Mouse (Mus musculus) heart, postnatal 0 days (tissue): ENCODE measurements around the gene Haus5. TPM values are rescaled to one million over a fixed set of nuclear protein-coding genes. Genes with fewer than 3 reads are reported as not detected.

ENCODE experiments used
- ATAC-seq: fragments of 200-750 bp; cut with Nextera tagmentation; 2 replicates; pipeline ENCODE4 v1.8.0; 2017; ENCODE audit warnings: low read depth, moderate number of reproducible peaks, moderate library complexity; ENCODE audit not compliant: insufficient read depth
- DNase-seq: peaks from one replicate; pipeline ENCODE4 v3.0.0-alpha.2; 2016; ENCODE audit warnings: low spot score
- H3K27ac ChIP-seq: fragments of 300-500 bp; sonication (generic); 2 replicates; pipeline ENCODE4 v1.5.1; 2014; ENCODE audit warnings: low read depth, mild to moderate bottlenecking
- H3K27me3 ChIP-seq: fragments of 300-500 bp; sonication (generic); 2 replicates; pipeline ENCODE4 v1.6.1; 2014; ENCODE audit warnings: low read length, mixed read lengths; ENCODE audit not compliant: control insufficient read depth, insufficient read depth
- H3K36me3 ChIP-seq: fragments of 300-500 bp; sonication (generic); replicated peaks from 2 replicates; pipeline ENCODE4 v1.6.1; 2014; ENCODE audit warnings: low read length, mixed read lengths; ENCODE audit not compliant: control insufficient read depth, insufficient read depth
- H3K4me1 ChIP-seq: fragments of 300-500 bp; sonication (generic); 2 replicates; pipeline ENCODE4 v1.6.1; 2014; ENCODE audit warnings: antibody characterized with exemption; ENCODE audit not compliant: control insufficient read depth, insufficient read depth
- H3K4me2 ChIP-seq: fragments of 300-500 bp; sonication (generic); 2 replicates; pipeline ENCODE4 v1.6.1; 2014; ENCODE audit warnings: low read depth, mild to moderate bottlenecking, low read length, moderate library complexity
- H3K4me3 ChIP-seq: fragments of 300-500 bp; sonication (generic); 2 replicates; pipeline ENCODE4 v1.5.1; 2014; ENCODE audit warnings: low read depth, low read length
- H3K9ac ChIP-seq: fragments of 300-500 bp; sonication (generic); replicated peaks from 2 replicates; pipeline ENCODE4 v1.6.1; 2014; ENCODE audit warnings: low read depth, low read length, mixed read lengths
- H3K9me3 ChIP-seq: fragments of 300-500 bp; sonication (generic); replicated peaks from 2 replicates; pipeline ENCODE4 v1.6.1; 2016; ENCODE audit warnings: low read length; ENCODE audit not compliant: control insufficient read depth
- CTCF ChIP-seq: IDR thresholded peaks from 2 replicates; pipeline ENCODE4 v1.5.1; 2016; ENCODE audit warnings: antibody characterized with exemption, control low read depth, low read depth
- EP300 ChIP-seq: IDR thresholded peaks from 2 replicates; pipeline ENCODE4 v1.6.1; 2016; ENCODE audit warnings: antibody characterized with exemption, low read depth
- WGBS: fragments of 180-500 bp; shearing (Covaris S2); extraction: QIAGEN DNeasy Blood & Tissue Kit; methylation state at CpG from one replicate; pipeline ENCODE4 v1.1.7; 2014; 5-methylcytosine and 5-hydroxymethylcytosine counted together
- polyA plus RNA-seq: library from polyadenylated mRNA; unstranded; fragments of >200 nt; fragmentation: Nextera tagmentation; extraction: Ambion mirVana; gene quantifications from 2 replicates; pipeline ENCODE4 v1.2.1, GENCODE M21; 2015
- total RNA-seq: library from RNA; depleted of rRNA; stranded (reverse); fragments of >200 nt; gene quantifications from 2 replicates; pipeline ENCODE4 v1.2.3, GENCODE M21; 2014; ENCODE audit warnings: low replicate concordance; rRNA removed

The Haus5 gene
- total RNA-seq (17.5 and 19.8 TPM in 2 replicates), polyA plus RNA-seq (9.5 and 10.5 TPM in 2 replicates)

DNA sequence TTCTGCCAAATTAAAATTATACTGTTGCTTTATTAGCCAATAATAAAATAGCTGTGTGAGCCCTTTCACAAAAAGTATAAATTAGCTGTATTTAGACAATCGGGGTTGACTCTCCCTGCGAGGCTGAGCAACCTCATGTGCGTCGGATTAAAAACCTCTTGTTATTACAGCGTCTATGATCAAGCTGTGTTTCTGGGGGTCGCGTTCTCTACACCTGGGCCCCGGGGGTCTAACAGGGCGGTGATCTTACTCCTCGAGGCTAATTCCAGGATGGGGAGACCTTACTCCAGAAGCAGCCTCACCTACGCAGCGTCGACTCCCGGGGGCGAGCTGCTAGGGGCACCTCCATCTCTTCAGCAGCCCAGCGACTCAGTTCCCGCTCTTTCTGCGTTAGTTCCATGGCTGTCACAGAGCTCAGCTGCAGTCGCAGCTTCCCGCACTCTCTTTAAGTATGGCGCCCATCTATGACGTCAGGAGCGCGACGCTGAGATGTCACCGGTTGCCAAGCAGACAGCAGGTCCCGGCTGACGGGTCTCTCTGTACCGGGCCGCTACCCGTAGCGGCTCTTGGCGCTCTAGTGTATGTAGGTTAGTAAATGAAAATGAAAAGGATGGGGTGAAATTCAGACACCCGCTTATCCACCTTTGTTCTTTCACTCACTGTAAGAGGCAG is at the start of gene Haus5:
TSS of gene Haus5 (minus strand) at position 466 of the 672 bp plus-strand sequence.
- Histone ChIP-seq H3K9me3 (no peaks in the 10 kb centered on the region), H3K4me1 (peaks cover 9% of the 10 kb centered on the region), H3K36me3 (peaks cover 21% of the 10 kb centered on the region), H3K27me3 (no peaks in the 10 kb centered on the region), H3K4me2 (peak within 1 kb of the TSS; percentile 86), H3K9ac (peak within 1 kb of the TSS; percentile 64), H3K27ac (0 out of 2 replicates have a peak within 1 kb of the TSS, but pooled peaks have one; percentile 31), H3K4me3 (peak within 1 kb of the TSS; percentile 70)
- TF ChIP-seq EP300 (no peak), CTCF (no peak)
- under 1% methylated on average over 34 of the region's 34 CpGs for WGBS
- peak; percentile 97 for ATAC-seq
- peak; percentile 87 for DNase-seq

DNA sequence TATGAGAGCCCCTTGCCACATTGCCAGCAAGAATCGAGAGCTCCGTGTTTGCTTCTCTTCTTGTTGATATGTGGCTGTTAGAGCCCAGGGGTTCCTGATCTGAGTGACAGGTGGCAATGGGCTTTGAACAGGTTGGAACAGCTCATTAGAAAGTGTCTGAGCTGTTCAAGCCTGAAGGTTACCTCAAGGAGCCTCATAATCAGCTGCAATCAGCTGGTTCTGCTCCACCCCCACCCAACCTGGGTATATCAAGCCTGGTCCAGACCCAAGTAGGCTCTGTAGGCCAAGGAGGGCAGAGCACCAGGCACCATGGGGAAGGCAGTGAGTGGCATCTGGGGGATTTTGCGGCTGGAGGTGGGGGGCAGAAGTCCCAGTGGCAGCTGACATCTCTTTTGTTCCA is 47.1 kb upstream of the Haus5 start, which contains the start of gene Atp4a:
TSS of gene Atp4a (plus strand) at position 268 of the 400 bp plus-strand sequence.
- Histone ChIP-seq H3K4me1 (peaks cover 11% of the 10 kb centered on the region), H3K9me3 (no peaks in the 10 kb centered on the region), H3K36me3 (no peaks in the 10 kb centered on the region), H3K4me2 (no peak within 1 kb of the TSS), H3K27ac (no peak within 1 kb of the TSS), H3K4me3 (no peak within 1 kb of the TSS), H3K9ac (no peak within 1 kb of the TSS), H3K27me3 (peaks cover 5% of the 10 kb centered on the region)
- WGBS, result 77% methylated on average over 3 of the region's 3 CpGs
- no peak for DNase-seq
- TF ChIP-seq EP300 (no peak), CTCF (no peak)
- no peak for ATAC-seq

DNA sequence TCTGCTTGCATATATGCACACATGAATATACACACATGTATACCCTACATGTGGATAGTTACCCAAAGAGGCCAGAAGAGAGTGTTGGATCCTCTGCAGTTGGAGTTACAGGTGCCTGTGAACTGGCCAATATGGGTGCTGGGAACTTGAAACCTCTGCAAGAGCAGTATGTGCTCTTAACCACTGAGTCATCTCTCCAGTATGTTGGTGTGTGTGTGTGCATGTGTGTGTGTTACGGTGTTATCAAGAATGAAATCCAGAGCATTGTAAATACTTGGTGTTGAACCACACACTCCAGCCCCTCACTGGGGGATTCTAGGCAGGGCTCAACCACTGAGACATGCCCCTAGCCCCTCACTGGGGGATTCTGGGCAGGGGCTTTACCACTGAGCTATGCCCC is 42.6 kb upstream of the Haus5 start:
- DNase-seq (no peak), ATAC-seq (no peak)
- Histone ChIP-seq H3K9ac (no peak overlapping the region), H3K27me3 (no peaks in the 10 kb centered on the region), H3K27ac (no peak overlapping the region), H3K4me1 (0 out of 2 replicates have a peak, but pooled peaks cover 10% of the 10 kb centered on the region), H3K9me3 (no peaks in the 10 kb centered on the region), H3K36me3 (no peaks in the 10 kb centered on the region), H3K4me3 (no peak overlapping the region), H3K4me2 (no peak overlapping the region)
- no peak for TF ChIP-seq EP300
- no peak for TF ChIP-seq CTCF
- WGBS, result 73% methylated on average over 1 of the region's 1 CpGs

DNA sequence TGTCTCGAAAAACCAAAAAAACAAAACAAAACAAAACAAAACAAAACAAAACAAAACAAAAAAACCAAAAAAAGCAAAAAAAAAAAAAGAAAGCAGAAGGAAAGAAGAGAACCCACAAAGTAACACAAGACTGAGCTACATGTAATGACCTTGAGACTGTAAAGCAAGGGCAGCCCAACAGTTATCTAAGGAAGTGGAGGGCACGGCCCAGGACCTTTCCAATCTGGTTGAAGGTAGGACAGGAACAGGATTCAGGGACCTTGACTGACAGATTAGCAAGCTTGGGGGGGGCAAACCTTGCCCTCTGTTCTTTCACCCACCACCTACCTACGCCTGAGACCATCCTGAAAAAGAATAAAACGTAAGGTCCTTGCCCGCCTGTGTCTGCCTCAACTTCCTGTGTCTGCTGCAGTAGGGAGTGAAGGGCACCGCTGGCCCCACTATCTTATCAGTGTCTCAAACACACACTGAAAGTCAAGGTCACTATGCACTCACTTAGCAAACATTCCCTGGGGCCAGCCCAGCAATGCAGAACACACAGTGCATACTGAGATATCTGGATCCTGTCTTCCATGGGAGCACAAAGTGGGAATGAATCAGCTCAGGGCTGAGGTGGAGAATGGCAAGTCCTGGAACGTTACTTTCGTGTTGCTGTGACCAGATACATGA is 41.6 kb upstream of the Haus5 start:
- 0 out of 2 replicates have a peak, but pooled peaks cover 10% of the 10 kb centered on the region for H3K4me1 ChIP-seq
- peak overlapping the region; percentile 74 for H3K27ac ChIP-seq
- TF ChIP-seq CTCF (no peak), EP300 (no peak; the same call in 1 of the 2 replicates)
- no peaks in the 10 kb centered on the region for H3K36me3 ChIP-seq
- H3K4me2 ChIP-seq, result no peak overlapping the region
- DNase-seq, result peak; percentile 70
- no peaks in the 10 kb centered on the region for H3K27me3 ChIP-seq
- no peaks in the 10 kb centered on the region for H3K9me3 ChIP-seq
- no peak overlapping the region for H3K4me3 ChIP-seq
- no peak overlapping the region for H3K9ac ChIP-seq
- 29% methylated on average over 8 of the region's 8 CpGs for WGBS
- peak; percentile 92 for ATAC-seq

DNA sequence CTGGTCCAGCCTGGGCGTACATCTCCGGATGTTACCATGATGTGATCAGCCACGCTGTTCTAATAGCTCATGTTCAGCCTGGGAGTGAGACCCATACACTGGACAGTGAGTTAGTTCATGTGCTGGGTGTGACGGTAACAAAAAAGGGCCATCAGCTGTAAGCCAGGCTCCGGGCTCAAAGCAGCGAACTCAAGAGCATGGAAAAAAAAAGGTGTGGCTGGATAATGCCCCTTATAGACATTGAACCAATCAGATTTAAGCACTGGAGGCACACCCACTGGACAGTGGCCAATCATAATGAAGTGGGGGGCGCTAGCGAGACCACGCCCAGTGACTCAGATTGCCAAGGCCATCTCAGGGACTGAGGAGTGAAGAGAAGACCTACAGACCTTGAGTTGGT is 33.8 kb upstream of the Haus5 start, which contains the start of gene 2200002J24Rik:
TSS of gene 2200002J24Rik (plus strand) at position 338 of the 400 bp plus-strand sequence.
- DNase-seq (peak; percentile 61), ATAC-seq (peak; percentile 58)
- no peak within 1 kb of the TSS for H3K4me2 ChIP-seq
- no peaks in the 10 kb centered on the region for H3K27me3 ChIP-seq
- 0 out of 2 replicates have a peak, but pooled peaks cover 3% of the 10 kb centered on the region for H3K4me1 ChIP-seq
- TF ChIP-seq EP300 (no peak), CTCF (no peak)
- H3K4me3 ChIP-seq, result no peak within 1 kb of the TSS
- 0 out of 2 replicates have a peak within 1 kb of the TSS, but pooled peaks have one; percentile 6 for H3K27ac ChIP-seq
- H3K36me3 ChIP-seq, result no peaks in the 10 kb centered on the region
- H3K9me3 ChIP-seq, result no peaks in the 10 kb centered on the region
- H3K9ac ChIP-seq, result no peak within 1 kb of the TSS
- WGBS, result 48% methylated on average over 9 of the region's 9 CpGs
